Mouse (Mus musculus) NIH3T3 (cell line): ENCODE results near the gene Nop53.
"Not testable (repeated sequence)": the region's sequence is repeated elsewhere in the genome, so short reads cannot be mapped to it uniquely, and the experiment has no call there.

Experiments used
- DNase-seq: peaks from one replicate; pipeline ENCODE4 v3.0.0-alpha.2; 2012; ENCODE audit warnings: low read depth

Nop53 gene

DNA sequence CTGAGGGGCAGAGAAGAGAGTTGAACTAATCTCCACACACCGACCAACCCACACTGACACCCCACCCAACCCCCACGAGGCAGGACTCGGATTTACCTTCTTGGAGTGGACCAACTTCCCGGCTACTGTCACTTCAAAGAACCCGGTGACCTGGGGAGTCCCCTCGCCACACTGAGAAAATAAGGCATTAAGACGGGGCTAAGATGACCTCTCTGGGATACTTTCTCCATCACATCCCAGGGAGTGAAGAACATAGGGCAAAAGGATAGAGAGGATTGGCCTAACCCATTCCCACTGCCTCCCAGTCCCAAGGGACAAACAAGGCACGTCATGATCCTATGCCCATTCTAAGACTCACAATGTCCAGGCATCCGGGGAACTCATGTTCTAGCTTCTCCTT is 25.9 kb downstream of the Nop53 start:
- no peak for DNase-seq

DNA sequence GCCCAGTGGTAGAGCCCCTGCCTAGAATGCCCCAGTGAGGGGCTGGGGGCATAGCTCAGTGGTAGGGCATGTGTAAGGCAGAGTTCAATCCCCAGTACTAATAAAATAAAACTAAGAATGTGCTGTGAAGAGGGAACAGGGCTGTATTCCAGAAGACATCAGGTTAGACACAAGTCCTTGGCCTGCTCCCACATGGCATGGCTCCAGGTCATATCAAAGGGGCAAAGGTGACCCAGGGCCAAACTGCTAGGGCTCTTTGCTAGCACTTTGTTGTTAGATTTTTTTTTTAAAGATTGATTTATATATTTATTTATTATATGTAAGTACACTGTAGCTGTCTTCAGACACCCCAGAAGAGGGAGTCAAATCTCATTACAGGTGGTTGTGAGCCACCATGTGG is 27.5 kb downstream of the Nop53 start:
- no peak for DNase-seq

DNA sequence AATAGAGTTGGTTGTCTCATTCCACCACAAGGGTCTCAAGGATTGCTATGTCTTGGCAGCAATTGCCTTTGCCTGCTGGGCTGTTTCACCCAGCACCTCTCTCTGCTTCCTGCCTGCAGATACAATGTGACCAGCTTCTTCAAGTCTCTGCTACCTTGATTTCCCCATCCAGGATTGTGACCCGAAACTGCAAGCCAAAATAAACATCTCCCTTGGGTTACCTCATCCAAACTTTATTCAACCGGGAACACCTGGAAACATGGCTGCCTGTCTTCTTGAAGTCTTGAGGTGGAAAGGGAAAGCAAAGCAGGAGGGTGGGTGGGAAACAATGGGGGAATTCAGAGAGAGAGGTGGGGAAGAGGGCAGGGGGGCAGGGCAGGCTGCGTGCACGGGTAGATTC is 28.9 kb downstream of the Nop53 start:
- no peak for DNase-seq

DNA sequence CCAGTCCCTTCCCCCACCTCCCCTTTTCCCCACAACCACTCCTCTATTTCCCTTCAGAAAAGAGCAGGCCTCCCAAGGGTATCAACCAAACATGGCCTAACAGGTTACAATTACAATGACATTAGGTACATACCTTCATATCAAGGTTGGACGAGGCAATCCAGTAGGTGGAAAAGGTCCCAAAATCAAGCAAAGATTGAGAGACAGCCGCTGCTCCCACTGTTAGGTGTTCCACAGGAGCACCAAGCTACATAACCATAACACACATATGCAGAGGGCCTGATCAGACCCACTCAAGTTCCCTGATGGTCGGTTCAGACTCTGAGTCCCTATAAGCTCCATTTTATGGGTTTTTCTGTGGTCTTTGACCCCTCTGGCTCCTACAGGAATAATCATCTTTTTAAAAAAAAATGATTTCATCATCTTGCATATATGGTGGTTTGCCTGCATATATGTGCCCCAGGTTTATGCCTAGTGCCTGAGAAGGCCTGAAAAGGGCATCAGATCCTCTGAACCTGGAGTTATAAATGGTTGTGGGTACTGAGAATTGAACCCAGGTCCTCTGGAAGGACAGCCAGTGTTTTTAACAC is 29.6 kb downstream of the Nop53 start:
- DNase-seq = no peak

DNA sequence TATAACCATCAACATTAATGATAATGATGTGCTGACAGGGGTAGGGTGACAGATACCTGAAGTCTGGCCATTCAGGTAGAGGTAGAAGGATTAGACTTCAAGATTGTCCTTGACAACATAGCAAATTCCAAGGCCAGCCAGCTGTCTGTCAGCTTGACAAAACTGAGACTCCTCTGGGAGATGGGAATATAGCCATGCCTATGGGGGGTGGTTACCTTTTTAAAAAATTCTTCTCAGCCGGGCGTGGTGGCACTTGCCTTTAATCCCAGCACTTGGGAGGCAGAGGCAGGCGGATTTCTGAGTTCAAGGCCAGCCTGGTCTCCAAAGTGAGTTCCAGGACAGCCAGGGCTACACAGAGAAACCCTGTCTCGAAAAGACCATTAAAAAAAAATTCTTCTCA is 30.2 kb downstream of the Nop53 start:
- DNase-seq = not testable (repeated sequence)

DNA sequence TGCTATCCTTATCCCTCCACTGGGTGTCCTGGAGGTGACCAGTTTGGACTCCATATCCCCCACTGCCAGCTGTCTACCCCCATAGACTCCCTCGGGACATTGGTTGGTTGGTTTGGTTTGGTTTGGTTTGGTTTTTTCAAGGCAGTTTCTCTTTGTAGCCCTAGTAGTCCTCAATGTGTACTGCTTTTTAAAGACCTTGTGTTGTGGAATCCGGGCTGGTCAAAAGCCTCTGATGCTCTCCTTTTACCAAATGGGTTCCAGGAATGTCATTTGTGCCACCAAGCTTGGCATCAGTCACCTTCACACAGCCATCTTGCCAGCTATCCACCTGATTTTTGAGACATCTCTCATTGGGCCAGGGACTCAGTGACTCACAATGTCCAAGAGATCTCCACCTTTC is 31.1 kb downstream of the Nop53 start:
- no peak for DNase-seq

DNA sequence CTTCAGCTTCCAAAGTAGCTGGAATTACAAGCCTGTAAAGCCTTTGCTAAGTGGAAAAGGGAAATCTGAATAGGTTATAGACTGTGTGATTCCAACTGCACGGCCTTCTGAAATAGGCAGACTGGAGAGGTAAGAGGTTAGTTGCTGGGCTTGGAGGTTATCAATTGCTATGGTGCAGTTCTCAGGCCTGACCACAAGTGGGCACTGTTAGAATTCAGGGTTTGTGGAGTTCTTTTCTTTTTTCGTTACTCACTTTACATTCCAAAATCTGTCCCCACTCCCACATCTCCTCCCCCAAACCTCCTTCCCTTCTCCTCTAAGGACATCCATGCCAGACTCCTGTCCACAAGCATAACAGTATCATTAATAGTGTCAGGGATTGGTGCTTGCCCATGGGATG is 31.6 kb downstream of the Nop53 start:
- peak; percentile 77 for DNase-seq

DNA sequence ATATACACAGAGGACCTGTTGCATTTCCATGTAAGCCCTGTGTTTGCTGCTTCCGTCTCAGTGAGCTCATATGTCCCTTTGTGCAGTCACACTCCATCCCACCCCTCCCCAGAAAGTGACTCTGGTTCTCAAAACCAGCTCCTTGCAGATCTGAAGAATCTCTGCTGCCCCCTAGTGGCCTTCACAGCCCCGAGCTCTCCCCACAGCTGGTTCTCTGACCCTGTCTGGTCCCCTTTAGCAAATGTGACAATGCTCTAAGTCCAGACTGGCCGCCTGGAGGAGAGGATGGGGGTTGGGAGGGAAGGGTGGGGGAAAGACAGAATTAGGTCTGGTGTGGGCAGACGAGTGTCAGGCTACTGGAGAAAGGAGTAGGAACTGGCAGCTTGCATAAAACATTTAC is 33.7 kb downstream of the Nop53 start:
- DNase-seq = peak; percentile 85

DNA sequence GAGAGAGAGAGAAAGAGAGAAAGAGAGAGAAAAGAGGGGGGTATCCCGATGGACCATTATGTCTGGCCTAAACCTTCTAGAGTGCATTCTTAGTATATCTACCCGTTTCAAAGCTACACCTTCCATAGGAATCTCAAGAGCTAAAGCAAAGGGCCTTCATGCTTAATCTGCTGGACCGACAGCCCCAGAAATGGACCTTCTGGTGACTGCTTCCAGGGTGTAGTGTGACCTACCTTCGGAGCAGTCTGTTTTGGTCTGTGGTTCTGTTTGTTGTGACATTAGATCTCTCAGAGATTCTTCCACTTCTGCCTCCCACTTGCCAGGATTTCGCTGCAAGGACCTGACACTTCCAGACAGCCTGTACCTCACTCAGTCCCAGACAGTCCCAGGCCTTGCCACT is 35.4 kb downstream of the Nop53 start:
- DNase-seq = no peak

DNA sequence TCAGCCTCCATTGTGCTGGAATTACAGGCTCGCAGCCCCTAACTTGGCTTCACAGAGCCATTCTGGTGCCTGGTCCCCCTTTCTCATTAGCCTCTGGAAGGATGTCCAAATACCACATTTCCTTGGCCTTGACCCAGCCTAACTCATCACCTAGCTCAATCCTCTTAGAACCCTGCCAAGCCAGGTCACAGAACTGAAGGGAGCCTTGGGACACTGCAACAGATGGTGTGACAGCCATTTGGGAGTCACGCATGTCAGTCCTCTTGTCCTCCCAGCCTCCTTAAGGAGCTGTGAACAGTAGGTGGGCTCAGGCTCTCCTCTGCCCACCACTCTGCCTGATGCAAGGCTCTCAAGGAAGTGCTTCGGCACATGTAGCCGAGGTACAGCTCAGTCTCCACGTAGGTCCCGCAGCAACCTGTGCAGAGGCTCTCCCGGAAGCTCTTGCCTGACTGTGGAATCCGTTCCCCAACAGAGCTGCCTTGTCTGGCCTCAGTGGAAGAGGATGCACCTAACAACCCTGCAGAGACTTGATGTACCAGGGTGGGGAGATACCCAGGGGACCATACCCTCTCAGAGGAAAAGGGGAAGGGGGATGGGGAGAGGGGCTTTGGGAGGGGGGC is 37.8 kb downstream of the Nop53 start:
- no peak for DNase-seq

DNA sequence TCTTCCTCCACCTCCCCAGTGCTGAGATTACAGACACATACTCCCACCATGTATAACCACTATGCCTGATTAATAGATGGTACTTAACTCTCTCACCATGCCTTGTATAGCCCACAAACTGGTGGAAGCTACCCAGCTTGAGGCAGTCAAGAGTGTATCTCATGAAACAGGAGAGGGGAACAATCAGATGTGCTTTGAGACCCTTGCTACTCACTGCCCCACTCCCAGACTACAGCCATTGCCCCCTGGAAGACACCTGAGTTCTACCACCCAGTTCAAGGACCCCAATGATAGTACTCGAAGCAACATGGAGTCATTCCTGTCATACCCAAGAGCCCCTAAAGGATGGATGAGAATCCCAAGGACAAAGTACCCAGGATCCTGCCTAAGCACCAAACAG is 39.3 kb downstream of the Nop53 start:
- no peak for DNase-seq

DNA sequence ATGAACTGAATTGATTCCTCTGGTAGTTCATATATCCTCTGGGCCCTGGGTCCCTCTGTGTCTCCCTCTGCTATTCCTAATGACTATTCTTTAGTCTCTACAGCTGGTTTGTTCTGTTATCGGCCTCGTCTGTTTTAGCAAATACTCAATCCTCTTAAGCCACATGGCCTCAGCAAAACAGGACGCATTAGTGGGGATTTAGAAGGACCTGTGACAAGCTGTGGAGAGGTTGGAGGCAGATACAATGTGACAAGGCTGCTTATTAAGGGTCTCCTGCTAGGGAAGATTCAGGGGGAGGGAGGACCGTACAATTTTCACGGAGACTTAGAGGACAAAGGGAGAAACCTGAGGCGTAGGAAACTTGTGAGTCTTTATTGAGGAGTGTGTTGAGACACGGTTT is 40.0 kb downstream of the Nop53 start:
- no peak for DNase-seq

DNA sequence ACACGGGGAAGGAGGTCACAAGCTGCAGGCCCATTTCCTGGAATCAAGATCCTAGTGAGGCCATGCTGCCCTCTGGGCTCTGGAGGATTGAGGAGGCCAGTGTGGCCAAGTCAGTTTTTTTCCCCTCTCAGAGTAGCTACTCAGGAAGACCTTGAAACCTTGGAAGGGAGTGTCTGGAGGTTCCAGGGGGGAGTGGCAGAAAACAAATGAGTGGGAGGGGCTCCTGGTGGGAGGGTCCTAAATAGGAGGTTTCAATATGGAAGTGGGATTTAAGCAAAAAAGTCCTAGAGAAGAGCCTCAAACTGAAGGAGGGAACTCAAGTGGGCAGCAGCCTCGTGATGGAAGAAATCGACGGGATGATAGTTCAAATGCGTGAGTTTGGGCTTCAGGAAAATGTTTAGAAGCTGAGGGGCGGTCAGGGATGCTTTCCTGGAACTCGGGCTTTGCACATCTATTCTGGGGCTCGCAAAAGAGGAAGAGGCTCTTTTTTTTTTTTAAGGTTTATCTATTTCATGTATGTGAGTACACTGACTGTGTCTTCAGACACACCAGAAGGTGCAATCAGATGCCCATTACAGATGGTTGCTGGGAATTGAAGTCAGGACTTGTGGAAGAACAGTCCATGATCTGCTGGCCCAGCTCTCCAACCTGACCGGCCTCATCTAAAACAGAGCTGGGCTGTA is 44.4 kb downstream of the Nop53 start:
- DNase-seq = no peak

DNA sequence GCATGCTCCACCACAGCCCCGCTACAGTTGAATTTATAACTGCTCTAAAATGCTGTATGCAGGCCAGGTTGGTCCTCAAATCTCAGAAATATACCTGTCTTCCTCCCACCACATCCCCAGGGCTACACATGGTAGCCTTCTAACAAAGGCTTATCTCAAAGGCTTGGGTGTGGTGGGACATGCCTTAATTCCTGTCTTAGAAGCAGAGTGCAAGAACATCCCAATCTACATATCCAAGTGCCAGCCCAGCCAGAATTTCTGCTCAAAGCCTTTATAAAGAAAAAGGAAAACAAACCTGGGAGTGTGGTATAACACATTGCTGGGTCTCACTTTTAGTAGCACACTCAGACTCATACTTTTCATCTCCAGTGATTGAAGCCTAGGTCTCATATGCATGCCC is 51.6 kb downstream of the Nop53 start:
- DNase-seq = no peak
